Mouse (Mus musculus): ENCODE measurements around the gene Gm17387. TPM values are rescaled to one million over a fixed set of nuclear protein-coding genes. Genes with fewer than 3 reads are reported as not detected.
"Not testable (repeated sequence)": the region's sequence is repeated elsewhere in the genome, so short reads cannot be mapped to it uniquely, and the experiment has no call there.

Gene Gm17387
- polyA plus RNA-seq, 1 experiment from 2014 or later: not detected

DNA sequence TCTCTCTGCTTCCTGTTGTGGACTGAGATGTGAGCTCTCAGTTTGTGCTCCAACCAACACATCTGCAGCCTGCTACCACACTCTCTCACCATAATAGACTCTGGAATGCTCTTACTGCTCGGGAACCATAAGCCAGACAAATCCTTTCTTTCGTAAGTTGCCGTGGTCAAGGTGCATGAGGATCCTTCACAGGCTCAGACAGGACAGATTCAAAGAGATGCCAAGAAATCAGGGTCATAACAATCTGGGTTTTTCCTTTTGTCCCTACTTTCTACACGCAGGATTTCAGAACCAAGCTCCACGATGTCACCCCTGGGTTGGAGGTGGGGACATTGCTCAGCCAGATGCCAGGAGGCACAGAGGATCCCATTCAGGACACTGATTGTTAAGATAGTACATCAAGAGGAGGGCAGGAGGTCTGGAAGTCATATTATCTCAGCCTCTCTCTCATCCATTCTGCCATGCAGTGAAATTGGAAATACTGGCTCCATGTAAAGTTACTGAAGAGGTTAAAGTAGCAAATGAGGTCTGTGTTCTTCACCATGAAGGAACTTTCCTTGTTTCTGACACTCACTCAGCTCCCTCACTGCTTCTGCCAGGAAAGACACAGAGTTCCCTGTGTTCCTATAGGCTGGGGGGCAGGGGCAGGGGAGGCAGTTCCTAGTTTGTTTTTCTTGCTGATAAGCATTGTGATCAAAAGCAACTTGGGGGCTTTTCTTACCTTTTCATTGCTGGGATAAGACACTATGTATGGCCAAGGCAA, 25.5 kb upstream of the Gm17387 start:
- Histone ChIP-seq H3K4me2 (no peak overlapping the region), H3K27ac (replicated peaks) (no peak overlapping the region), H3K9me3 (no peaks in the 10 kb centered on the region), H3K4me3 (no peak overlapping the region), H3K4me1 (replicated peaks) (no peaks in the 10 kb centered on the region), H3K27me3 (no peaks in the 10 kb centered on the region), H3K9ac (no peak overlapping the region), H3K36me3 (no peaks in the 10 kb centered on the region)
- 86% methylated on average over 5 of the region's 5 CpGs for WGBS
- ATAC-seq (ENCODE audit: low FRiP score, low read depth): no peak

DNA sequence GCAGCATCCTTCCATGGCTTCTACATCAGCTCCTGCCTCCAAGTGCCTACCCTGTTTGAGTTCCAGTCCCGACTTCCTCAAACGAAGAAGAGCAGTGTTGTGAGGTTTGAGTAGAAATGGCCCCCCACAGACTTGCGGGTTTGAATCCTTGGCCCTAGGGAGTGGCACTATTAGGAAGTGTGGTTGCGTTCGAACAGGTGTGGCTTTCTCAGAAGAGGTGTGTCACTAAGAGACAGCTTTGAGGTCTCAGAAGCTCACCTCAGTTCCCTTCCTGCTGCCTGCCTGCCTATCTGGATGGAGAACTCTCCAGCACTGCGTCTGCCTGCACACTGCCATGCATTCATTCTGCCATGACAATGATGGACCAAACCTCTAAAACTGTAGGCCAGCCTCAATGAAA, 22.5 kb upstream of the Gm17387 start:
- no peak overlapping the region for H3K4me3 ChIP-seq
- H3K27ac ChIP-seq (replicated peaks): no peak overlapping the region
- no peaks in the 10 kb centered on the region for H3K27me3 ChIP-seq
- no peaks in the 10 kb centered on the region for H3K36me3 ChIP-seq
- ATAC-seq (ENCODE audit: low FRiP score, low read depth): no peak
- no peak overlapping the region for H3K4me2 ChIP-seq
- 87% methylated on average over 6 of the region's 6 CpGs for WGBS
- H3K9ac ChIP-seq: no peak overlapping the region
- H3K4me1 ChIP-seq (replicated peaks): peaks cover 6% of the 10 kb centered on the region; the same call in 1 of the 2 replicates
- H3K9me3 ChIP-seq: no peaks in the 10 kb centered on the region

DNA sequence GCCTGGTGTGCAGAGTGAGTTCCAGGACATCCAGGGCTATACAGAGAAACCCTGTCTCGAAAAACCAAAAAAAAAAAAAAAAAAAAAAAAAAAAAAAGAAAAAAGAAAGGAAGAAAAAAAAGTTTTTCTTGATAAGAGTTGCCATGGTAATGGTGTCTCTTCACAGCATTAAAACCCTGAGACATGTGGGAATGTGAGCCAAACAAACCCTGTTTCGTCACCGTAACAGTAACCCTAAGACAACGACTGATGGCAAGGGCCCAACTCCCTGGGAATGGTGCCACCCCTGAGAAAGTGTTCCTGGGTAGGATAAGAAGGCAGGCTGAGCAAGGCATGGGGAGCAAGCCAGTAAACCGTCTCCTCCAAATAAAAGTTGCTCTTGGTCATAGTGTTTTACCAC, 22.0 kb upstream of the Gm17387 start:
- Histone ChIP-seq H3K27me3 (no peaks in the 10 kb centered on the region), H3K27ac (replicated peaks) (no peak overlapping the region), H3K9ac (no peak overlapping the region), H3K4me1 (replicated peaks) (peaks cover 6% of the 10 kb centered on the region; the same call in 1 of the 2 replicates), H3K9me3 (no peaks in the 10 kb centered on the region), H3K4me3 (no peak overlapping the region), H3K36me3 (no peaks in the 10 kb centered on the region), H3K4me2 (no peak overlapping the region)
- 64% methylated on average over 5 of the region's 5 CpGs for WGBS
- ATAC-seq (ENCODE audit: low FRiP score, low read depth): no peak

DNA sequence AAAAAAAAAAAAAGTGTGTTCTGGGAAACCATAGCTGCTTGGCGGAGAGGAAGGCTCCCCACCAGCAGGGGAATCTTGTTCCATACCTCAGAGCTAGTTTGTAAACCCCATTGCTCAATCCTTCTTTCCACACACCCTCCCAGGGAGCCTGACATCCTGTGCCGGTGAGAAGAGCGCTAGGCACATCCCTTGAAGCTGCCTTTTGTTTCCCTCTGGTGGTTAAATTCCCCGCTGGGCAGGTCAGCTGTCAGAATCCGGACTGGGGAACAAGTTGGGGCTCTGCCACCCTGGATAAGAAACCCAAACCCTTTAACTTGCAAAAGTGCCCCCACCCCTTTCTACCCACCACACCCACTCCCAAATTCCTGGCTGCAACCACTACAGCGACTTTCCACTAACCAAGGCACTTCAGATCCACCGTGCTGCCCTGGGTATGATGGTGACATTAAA, 20.6 kb upstream of the Gm17387 start:
- H3K36me3 ChIP-seq: no peaks in the 10 kb centered on the region
- H3K9ac ChIP-seq: no peak overlapping the region
- no peak for ATAC-seq (ENCODE audit: low FRiP score, low read depth)
- no peaks in the 10 kb centered on the region for H3K27me3 ChIP-seq
- peak overlapping the region; percentile 37; the same call in 1 of the 2 replicates for H3K4me2 ChIP-seq
- no peak overlapping the region for H3K27ac ChIP-seq (replicated peaks)
- WGBS: 9% methylated on average over 7 of the region's 7 CpGs
- no peaks in the 10 kb centered on the region for H3K9me3 ChIP-seq
- H3K4me3 ChIP-seq: no peak overlapping the region
- peaks cover 6% of the 10 kb centered on the region; the same call in 1 of the 2 replicates for H3K4me1 ChIP-seq (replicated peaks)

DNA sequence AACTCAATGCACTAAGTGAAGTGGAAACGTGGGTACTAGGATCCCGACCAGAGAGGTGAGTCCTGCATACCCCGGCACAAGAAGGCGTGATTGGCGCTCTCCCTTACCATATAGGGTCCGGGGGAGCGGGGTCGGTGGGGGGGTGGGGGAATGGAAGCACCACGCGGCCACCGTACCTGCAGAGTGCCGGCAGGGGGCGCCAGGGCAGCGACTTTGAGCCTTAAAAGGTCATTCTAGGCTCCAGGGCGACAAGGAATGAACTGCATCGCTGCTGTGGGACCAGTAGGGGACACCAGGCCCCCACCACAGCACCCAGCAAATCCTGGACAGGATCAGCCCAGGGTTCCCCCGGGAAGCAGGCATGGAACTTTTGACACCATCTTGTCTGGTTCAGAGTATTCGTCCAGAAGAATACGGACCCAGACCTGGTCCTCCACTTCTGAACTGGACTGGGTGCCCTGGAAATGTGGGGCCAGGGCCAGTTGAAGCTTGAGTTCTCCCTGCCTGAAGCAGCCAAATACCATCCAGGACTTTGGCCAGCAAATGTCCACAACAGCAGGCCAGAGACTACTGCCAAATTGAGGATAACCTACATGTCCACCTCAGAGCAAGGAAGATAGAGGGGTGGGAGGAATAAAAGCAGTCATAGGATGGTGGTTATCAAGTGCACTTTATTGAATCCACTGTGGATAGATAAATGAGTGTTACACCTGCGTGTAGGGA, 19.8 kb upstream of the Gm17387 start:
- Histone ChIP-seq H3K4me1 (replicated peaks) (peaks cover 6% of the 10 kb centered on the region; the same call in 1 of the 2 replicates), H3K9ac (no peak overlapping the region), H3K27ac (replicated peaks) (no peak overlapping the region), H3K9me3 (no peaks in the 10 kb centered on the region), H3K4me2 (peak overlapping the region; percentile 37), H3K27me3 (no peaks in the 10 kb centered on the region), H3K36me3 (no peaks in the 10 kb centered on the region), H3K4me3 (no peak overlapping the region)
- 8% methylated on average over 20 of the region's 20 CpGs for WGBS
- ATAC-seq (ENCODE audit: low FRiP score, low read depth): 0 out of 2 replicates have a peak, but pooled peaks have one; percentile 34

DNA sequence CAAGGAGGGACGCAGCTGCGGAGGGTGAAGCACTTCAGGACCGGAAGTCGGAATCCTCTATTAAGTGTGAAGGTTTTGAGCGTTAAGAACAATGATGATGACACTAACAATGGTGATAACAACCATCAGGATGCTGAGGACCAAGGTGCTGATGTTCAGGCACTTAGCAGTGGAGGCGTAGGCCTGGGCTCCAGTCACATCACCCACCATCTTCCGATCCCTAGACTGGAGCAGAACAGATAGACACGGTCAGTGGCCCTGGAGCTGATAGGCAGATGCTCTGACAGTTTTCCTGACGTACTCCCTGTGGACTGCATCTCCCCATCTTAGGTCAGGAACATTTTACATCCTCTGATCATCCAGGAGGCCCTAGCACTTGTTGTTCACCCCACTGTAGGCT, 19.3 kb upstream of the Gm17387 start:
- ATAC-seq (ENCODE audit: low FRiP score, low read depth): no peak
- no peaks in the 10 kb centered on the region for H3K36me3 ChIP-seq
- no peak overlapping the region for H3K9ac ChIP-seq
- no peak overlapping the region for H3K27ac ChIP-seq (replicated peaks)
- no peaks in the 10 kb centered on the region for H3K27me3 ChIP-seq
- H3K4me1 ChIP-seq (replicated peaks): peaks cover 6% of the 10 kb centered on the region; the same call in 1 of the 2 replicates
- peak overlapping the region; percentile 35 for H3K4me2 ChIP-seq
- 91% methylated on average over 9 of the region's 9 CpGs for WGBS
- peak overlapping the region; percentile 19; the same call in 1 of the 2 replicates for H3K4me3 ChIP-seq
- H3K9me3 ChIP-seq: no peaks in the 10 kb centered on the region

DNA sequence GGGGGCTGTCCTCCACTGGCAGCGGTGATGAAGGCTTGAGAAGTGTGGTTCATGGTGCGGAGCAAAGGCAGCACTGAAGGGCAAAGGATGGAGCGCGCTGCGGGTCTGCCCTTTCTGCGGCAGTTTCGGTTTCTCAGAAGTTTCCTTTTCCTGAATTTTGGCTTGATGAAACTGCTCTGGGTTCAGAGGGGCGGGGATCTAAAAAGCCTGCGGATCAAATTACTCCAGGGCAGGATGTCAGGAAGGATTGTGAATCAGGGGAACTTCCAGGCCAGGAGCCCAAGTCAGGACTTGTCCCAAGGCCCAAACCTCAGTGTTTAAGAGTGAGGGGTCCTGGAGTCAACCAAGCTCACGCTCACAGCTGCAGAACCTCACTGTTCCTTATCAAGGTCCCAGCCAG, 18.3 kb upstream of the Gm17387 start, which contains the start of gene Ifitm3:
Gene Ifitm3, minus strand, starts transcription at position 178 of the 400 bp plus-strand sequence.
- WGBS: 40% methylated on average over 10 of the region's 10 CpGs

DNA sequence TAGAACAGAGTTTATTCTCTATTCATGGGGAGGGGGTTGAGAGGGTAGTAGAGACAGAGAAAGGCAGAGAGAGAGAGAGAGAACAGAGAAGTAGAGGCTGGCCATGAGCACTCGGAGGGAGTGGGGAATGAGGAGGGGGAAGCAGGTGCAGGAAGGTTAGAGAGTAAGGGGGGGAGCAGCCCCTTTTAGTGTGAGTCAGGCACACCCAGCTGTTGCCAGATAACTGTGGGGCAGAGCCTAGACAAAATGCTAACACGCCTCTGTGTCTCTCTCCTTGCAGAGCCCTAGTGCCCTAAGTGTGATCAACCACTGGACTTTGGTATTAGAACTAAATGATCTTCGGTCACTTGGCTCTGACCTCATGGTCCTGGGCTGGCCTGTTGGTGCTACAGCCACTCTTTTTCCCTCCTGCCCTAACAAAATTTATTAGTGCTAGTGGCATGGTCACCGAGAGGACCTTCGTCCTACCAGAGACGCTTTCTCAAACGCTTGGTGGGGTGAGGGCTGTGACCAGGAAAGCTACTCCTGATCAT, 17.6 kb upstream of the Gm17387 start:
- Histone ChIP-seq H3K9me3 (no peaks in the 10 kb centered on the region), H3K27ac (replicated peaks) (no peak overlapping the region), H3K4me3 (no peak overlapping the region), H3K9ac (no peak overlapping the region), H3K27me3 (no peaks in the 10 kb centered on the region), H3K4me1 (replicated peaks) (peaks cover 6% of the 10 kb centered on the region; the same call in 1 of the 2 replicates), H3K36me3 (no peaks in the 10 kb centered on the region), H3K4me2 (no peak overlapping the region)
- 88% methylated on average over 7 of the region's 7 CpGs for WGBS
- no peak for ATAC-seq (ENCODE audit: low FRiP score, low read depth)

More for the DNA sequence above, 18.3 kb upstream of the Gm17387 start, which contains the start of gene Ifitm3:
- Histone ChIP-seq H3K4me3 (peak within 1 kb of the TSS; percentile 19; the same call in 1 of the 2 replicates), H3K9me3 (no peaks in the 10 kb centered on the region), H3K4me1 (replicated peaks) (peaks cover 6% of the 10 kb centered on the region; the same call in 1 of the 2 replicates), H3K27ac (replicated peaks) (no peak within 1 kb of the TSS), H3K27me3 (no peaks in the 10 kb centered on the region), H3K4me2 (peak within 1 kb of the TSS; percentile 35), H3K9ac (no peak within 1 kb of the TSS), H3K36me3 (no peaks in the 10 kb centered on the region)
- ATAC-seq (ENCODE audit: low FRiP score, low read depth): no peak

DNA sequence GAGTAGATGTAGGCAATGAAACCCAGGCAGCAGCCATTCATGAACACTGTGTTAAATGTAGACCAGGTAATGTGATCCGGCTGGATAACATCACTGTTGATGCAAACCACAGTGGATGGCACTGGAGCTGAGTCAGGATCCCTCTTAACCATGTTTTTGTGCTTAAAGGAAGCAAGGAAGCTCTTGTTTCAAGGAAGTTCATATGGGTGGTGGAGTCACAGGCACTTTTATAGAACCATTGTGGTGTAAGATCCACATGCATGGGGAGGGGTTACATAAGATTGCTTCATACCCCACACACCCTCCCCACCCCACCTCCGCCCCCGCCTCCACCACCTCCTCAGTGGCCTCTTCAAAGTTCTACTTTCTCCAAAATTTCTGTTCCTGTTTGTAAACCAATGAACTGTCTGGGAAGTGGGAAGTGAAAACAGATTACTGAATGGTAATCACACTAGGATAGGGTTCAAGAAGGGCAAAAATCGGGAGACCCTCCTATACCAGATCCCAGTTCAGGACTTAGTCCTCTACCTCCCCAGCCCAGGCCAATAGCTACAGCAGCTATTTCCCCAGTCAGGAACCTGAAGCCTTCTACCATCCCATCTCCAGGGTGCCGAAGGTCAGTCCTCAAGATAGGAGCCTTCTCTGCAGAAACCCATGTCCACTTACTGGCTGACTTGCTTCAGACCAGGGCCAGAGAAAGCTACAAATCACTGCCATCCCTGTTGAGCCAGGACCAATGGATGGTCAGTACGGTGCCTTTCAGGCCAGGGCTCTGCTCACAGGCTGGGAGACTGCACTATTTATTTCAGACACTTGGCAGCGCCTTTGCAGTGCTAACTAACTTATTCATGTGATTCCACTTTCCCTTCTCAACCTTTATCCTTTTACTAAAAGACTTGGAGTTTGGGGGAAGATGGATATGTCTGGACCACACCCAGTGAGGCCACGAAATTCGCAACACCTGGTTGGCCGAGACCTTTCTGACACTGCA, 11.9 kb upstream of the Gm17387 start:
- 88% methylated on average over 10 of the region's 10 CpGs for WGBS
- Histone ChIP-seq H3K9ac (no peak overlapping the region), H3K4me3 (no peak overlapping the region), H3K4me2 (no peak overlapping the region), H3K27ac (replicated peaks) (no peak overlapping the region), H3K27me3 (no peaks in the 10 kb centered on the region), H3K9me3 (no peaks in the 10 kb centered on the region), H3K36me3 (no peaks in the 10 kb centered on the region), H3K4me1 (replicated peaks) (no peaks in the 10 kb centered on the region)
- ATAC-seq (ENCODE audit: low FRiP score, low read depth): no peak

DNA sequence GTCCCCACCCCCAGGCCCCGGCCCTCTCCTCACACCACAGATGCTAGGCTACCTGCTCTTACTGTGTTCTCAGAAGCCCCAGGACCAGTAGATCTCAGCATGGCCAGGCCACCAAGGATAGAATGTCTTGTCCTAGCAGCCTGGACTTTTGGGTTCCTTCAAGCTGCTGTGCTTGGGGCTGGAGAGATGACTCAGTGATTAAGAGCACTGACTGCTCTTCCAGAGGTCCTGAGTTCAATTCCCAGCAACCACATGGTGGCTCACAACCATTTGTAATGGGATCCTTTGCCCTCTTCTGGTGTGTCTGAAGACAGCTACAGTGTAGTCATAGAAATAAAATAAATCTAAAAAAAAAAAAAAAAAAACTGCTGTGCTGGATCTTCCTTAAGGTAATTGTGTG, 11.1 kb upstream of the Gm17387 start, which contains the start of gene Ifitm6:
Gene Ifitm6, minus strand, starts transcription at position 101 of the 400 bp plus-strand sequence.
- H3K9ac ChIP-seq; H3K4me1 ChIP-seq (replicated peaks); H3K36me3 ChIP-seq; H3K27ac ChIP-seq (replicated peaks); H3K4me3 ChIP-seq; H3K9me3 ChIP-seq; H3K4me2 ChIP-seq; H3K27me3 ChIP-seq; ATAC-seq (ENCODE audit: low FRiP score, low read depth): not testable (repeated sequence)
- WGBS: 91% methylated on average over 1 of the region's 1 CpGs

DNA sequence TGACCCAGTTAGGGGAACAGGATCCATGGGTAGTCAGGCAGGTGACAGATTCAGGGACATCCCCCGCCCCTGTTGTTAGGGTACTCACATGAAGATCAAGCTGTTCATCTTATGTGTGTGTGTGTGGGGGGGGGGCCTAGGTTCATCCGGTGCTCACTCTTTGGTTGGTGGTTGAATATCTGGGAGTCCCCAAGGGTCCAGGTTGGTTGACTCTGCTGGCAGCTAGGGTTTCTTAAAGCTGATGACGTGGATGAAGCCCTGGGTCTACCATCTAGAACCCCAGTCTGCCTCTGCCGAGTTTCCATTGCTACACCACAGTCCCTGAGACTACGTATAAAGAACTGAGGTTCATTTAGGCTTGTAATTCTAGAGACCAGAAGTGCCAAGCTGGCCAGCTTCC, 9.9 kb upstream of the Gm17387 start:
- H3K36me3 ChIP-seq: no peaks in the 10 kb centered on the region
- no peak for ATAC-seq (ENCODE audit: low FRiP score, low read depth)
- H3K9ac ChIP-seq: no peak overlapping the region
- H3K9me3 ChIP-seq: no peaks in the 10 kb centered on the region
- no peaks in the 10 kb centered on the region for H3K4me1 ChIP-seq (replicated peaks)
- H3K4me3 ChIP-seq: no peak overlapping the region
- H3K27ac ChIP-seq (replicated peaks): no peak overlapping the region
- H3K4me2 ChIP-seq: no peak overlapping the region
- 96% methylated on average over 5 of the region's 5 CpGs for whole genome bisulfite sequencing
- H3K27me3 ChIP-seq: no peaks in the 10 kb centered on the region

All from hindbrain, embryonic 15.5 days (tissue).